Mouse (Mus musculus) brown adipose tissue, adult 24 weeks (tissue): ENCODE measurements around the gene Grin2d. TPM values are rescaled to one million over a fixed set of nuclear protein-coding genes. Genes with fewer than 3 reads are reported as not detected.

Source experiments
- H3K27ac ChIP-seq: fragments of 200-500 bp; replicated peaks from 2 replicates; pipeline ENCODE4 v1.5.1; 2012; ENCODE audit warnings: low read depth, mild to moderate bottlenecking, low read length
- H3K4me1 ChIP-seq: fragments of 200-500 bp; 2 replicates; pipeline ENCODE4 v1.6.1; 2012; ENCODE audit warnings: low read length, mixed read lengths; ENCODE audit not compliant: control insufficient read depth, insufficient read depth, insufficient read length
- H3K4me3 ChIP-seq: fragments of 200-500 bp; 2 replicates; pipeline ENCODE4 v1.5.1; 2012; ENCODE audit warnings: low read depth, mild to moderate bottlenecking, low read length, moderate library complexity; ENCODE audit not compliant: insufficient read depth
- polyA plus RNA-seq: library from polyadenylated mRNA; stranded (reverse); fragments of >200 nt; gene quantifications from 2 replicates; pipeline ENCODE4 v1.2.4, GENCODE M21; 2012; ENCODE audit not compliant: missing spikeins, insufficient read depth, insufficient read length

Grin2d gene
- polyA plus RNA-seq, 1 experiment, result not detected

DNA sequence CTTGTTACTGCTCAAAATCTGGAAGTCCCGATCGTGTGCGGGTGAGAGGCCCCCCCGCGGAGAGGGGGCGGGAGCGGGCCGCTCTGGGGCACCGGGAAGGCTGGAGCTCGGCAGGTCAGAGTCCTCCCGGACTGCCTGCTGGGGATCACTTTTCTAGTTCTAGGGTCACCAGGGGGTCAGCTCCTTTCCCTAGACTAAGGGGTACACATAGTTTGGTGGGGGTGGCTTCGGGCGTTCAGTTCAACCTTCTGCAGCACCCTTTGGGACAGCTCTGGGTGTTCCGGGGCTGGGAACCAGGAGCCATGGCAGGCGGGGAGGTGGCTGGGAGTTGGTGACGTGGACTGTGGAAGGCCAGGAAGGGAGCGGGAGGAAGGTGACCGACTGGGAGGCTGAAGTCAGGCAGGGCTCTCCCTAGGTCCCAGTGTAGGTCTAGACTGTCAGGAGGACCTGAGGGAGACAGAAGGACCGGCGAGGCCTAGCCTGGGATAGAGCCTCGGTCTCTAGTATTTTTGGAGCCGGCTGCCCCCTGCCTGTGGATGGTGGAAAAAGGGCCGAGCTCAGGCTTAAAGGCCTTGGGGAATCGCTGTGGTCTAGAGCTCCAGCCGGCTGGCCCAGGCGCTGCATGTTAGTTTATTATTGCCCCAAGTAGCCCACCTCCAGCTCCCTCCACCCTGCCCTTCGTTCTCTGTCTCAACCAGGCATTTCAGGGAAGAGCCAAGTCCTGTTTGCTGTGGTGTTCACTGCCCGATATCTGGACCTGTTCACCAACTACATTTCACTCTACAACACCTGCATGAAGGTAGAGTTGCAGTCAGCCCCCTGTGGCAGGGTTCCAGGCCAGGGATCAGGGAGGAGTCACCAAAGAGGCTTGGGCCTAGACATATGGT is 4.9 kb downstream of the Grin2d start:
- Histone ChIP-seq H3K4me3 (peak overlapping the region; percentile 82), H3K27ac (peak overlapping the region; percentile 84), H3K4me1 (0 out of 2 replicates have a peak, but pooled peaks cover 3% of the 10 kb centered on the region)

DNA sequence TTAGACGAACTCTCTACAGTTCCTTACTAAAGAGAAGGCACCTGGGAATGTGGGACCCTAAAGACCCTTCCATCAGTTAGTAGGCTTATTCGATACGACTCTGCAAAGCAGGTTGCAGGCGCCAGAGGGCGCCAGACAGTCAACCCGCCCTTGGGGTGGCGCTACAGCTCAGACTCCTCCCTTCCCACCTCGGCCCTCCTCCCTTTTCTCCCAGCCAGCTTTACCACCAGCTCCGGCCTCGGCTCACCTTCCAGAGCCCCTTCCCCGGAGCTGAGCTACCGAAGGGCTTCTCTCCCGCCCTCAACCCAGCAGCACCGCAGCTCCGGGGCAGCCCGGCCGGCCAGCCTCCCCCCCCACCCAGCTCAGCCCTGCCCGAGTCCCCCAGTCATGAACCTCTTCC is 5.6 kb downstream of the Grin2d start, which contains the start of gene Kdelr1:
TSS of gene Kdelr1 (plus strand) at position 149 of the 400 bp plus-strand sequence.
- Histone ChIP-seq H3K4me1 (0 out of 2 replicates have a peak, but pooled peaks cover 3% of the 10 kb centered on the region), H3K4me3 (peak within 1 kb of the TSS; percentile 82), H3K27ac (peak within 1 kb of the TSS; percentile 84)

DNA sequence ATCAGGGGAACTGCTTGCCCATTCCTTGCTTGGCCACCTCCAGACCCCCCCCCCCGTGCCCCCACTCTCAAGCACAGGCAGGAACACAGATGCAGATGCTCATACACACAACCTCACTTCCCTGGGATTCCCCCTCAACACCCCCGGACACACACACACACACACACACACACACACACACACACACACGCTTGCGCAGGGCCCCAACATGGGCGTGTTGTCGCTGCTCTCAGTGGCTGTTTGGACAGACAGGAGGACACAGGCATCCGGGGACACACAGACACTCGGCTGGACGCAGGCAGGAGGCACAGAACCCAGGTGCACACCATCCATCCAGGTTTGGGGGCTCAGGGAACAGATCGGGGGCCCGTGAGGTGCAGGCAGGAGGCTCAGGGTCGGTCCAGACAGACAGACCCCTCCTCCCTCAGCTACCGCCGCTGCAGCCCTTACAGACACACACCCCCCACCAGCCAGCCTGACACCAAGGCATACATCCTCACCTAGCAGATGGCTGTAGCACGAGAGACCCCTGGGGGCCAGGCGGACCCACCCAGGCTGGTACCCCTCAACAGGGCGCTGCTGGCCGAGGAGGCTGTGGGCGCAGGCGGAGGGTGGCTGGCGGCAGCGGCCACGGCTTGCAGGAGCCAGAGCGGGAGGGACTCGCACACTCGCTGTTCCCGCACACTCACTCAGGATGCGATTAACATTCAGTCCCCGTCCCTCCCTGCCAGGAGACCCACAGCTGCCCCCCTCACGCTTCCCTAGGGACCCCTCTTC is 7.7 kb downstream of the Grin2d start:
- Histone ChIP-seq H3K4me1 (peaks cover 6% of the 10 kb centered on the region; the same call in 1 of the 2 replicates), H3K4me3 (no peak overlapping the region), H3K27ac (no peak overlapping the region)

DNA sequence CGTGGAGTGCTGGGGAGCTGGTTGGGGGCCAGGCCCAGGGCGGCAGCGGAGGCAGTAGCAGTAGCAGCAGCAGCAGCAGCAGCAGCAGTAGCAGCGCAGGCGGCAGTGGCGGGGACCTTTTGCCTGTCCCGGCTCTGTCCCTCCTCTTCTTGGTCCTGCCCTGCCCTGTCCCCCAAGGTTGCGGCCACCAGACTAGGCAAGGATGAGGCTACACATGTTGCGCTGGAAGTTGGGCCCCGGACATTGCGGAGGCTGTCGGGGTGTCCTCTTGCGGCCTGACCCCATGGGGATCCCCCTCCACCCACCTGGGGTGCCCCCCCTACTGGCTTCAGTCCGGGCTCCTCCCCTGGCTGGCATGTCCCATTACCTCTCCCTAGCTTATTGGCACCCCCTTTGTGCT is 8.4 kb downstream of the Grin2d start:
- no peak overlapping the region for H3K27ac ChIP-seq

DNA sequence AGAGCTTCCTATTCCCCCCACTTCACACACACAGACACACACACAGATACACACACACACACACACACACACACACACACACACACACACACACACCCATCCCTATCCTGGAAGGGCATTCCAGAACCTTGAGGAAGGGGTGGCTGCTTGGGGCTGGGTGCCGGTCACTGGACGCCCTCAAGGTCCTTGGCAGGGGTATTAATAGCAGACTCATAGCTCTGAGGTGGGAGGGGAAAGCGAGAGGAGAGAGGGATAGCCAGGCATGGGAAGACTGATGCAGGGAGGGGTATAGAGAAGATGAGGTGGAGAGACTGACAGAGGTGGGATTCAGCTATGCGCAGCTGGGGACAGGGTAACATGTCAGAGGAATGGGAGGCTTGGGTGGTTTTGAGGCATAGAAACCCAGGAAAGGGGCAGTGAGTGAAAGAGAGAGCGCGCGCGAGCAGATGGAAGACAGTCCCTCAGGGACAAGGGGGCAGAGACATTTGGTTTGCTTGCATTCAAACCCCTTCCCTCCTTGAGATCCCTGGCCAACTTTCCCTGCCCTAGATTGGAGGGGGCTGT is 9.0 kb downstream of the Grin2d start:
- H3K4me1 ChIP-seq, result peaks cover 6% of the 10 kb centered on the region; the same call in 1 of the 2 replicates
- no peak overlapping the region for H3K4me3 ChIP-seq
- H3K27ac ChIP-seq, result no peak overlapping the region

More for the DNA sequence above, 8.4 kb downstream of the Grin2d start:
- Histone ChIP-seq H3K4me3 (no peak overlapping the region), H3K4me1 (peaks cover 6% of the 10 kb centered on the region; the same call in 1 of the 2 replicates)

DNA sequence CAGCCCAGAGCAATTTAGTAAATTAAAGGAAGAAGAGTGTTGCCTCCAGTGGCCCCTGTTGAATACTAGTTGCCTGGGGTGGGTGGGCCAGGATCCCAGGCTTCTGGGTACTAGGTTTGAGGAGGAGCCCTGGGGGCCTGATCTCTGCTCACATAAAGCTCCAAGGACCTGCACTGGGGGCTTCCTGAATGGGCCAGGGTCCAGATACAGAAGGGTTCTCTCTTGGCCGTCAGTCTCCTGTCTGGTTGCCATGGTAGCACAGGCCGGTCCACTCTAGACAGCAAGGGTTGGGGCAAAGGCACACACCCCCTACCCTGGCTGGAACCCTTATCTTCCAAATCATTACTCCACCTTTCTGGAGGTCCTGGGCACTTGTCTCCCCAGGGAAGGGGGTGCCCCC is 10.3 kb downstream of the Grin2d start:
- H3K4me1 ChIP-seq, result peaks cover 3% of the 10 kb centered on the region; the same call in 1 of the 2 replicates
- no peak overlapping the region for H3K4me3 ChIP-seq
- H3K27ac ChIP-seq, result no peak overlapping the region

DNA sequence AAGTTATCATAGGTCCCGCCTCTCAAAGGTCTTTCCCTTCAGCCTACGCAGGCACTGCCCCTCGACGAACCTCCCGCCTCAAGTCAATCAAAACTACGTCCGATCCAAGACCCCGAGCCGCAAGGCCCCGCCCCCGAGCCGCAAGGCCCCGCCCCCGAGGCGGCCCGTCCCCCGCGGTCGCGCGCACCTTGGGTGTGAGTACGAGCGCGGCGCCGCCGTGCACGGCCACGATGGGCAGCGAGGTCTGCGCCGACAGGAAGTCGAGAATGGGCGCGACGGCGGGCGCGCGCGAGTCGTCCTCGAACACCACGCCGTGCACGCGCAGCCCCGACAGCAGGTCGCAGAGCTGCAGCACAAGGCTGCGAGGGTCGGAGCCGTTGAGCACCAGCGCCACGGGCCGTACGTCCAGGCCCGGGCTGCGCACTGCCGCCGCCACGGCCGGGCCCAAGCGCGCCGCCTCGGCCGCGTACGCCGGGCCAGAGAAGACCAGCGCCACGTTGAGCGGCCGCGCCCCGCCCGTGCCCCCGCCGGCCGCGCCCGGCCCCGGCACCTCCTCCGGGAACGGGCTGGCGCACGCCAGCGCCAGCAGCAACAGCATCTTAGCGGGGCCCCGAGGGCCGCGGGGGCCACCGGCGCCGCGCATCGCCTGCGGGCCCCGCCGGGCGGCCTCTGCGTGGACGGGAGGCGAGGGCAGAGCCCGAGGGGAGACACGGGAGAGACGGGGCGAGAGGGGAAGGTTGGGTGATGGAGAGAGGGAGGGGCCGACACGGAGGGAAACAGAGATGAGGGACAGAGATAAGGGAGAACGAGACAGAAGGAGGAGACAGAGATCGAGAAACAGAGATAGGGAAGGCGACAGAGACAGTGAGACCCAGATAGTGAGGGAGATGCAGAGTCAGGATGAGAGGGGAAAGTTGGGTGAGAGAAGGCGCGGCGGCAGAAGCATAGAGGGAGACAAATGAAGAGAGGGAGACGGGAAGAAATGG is 12.0 kb downstream of the Grin2d start:
- peak overlapping the region; percentile 80 for H3K4me3 ChIP-seq
- peaks cover 3% of the 10 kb centered on the region; the same call in 1 of the 2 replicates for H3K4me1 ChIP-seq
- H3K27ac ChIP-seq, result peak overlapping the region; percentile 25

DNA sequence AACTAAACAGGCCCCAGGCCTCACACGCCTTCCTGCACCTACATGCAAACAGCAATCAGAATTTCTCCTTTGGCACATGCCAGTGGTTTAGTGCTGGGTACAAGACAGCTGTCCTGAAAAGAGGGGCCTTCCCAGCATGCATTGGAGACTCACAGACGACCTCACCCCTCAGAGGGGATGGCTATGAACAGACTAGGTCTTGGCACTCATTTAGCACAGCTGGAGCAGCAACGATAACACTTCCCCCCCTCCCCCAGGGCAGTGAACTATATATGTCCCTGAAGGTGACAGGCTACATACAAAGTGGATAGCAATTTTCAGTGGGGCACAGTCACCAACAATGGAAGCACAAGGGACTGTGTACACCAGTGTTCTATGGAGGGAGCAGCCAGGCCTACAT is 13.7 kb downstream of the Grin2d start:
- H3K4me1 ChIP-seq, result peaks cover 3% of the 10 kb centered on the region; the same call in 1 of the 2 replicates
- H3K4me3 ChIP-seq, result no peak overlapping the region

DNA sequence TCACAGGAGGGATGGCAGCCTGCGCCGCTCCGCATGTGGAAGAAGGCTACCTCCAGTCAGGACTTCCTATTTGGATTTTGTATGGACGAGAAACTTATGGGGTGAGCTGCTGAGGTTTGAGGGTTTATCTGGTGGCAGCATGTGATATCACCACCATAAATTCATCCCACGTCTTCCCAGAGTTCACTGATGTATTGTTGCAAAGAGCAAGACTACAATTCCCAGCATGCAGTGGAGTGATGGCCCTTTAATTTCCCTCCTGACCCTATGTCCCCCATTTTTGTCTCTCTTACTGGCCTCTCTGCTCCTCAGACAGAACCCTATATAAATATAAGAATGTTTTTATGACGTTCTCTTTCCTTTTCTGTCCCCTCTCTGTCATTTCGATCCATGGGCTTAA is 15.4 kb downstream of the Grin2d start:
- Histone ChIP-seq H3K27ac (no peak overlapping the region), H3K4me3 (no peak overlapping the region), H3K4me1 (peaks cover 3% of the 10 kb centered on the region; the same call in 1 of the 2 replicates)

More for the DNA sequence above, 13.7 kb downstream of the Grin2d start:
- no peak overlapping the region for H3K27ac ChIP-seq

DNA sequence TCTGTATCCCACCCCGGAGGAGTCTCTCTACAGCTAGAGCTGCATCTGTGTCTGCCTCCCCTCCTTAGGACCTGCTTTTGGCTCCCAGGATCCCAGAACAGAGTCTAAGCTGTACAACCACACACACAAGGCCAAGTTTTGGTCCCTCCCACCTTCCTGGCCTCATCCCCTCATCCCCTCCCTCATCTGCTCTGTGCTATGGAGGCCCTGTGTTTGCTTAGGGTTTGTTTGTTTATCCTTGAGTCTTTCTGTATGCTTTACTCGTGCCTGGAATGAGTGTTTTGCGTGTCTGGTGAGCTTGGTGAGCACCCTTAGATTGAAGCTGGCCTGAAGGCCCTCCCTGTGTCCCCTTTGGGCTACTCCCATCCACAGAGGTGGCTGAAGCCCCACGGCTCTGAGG is 19.2 kb downstream of the Grin2d start:
- H3K4me1 ChIP-seq, result no peaks in the 10 kb centered on the region

DNA sequence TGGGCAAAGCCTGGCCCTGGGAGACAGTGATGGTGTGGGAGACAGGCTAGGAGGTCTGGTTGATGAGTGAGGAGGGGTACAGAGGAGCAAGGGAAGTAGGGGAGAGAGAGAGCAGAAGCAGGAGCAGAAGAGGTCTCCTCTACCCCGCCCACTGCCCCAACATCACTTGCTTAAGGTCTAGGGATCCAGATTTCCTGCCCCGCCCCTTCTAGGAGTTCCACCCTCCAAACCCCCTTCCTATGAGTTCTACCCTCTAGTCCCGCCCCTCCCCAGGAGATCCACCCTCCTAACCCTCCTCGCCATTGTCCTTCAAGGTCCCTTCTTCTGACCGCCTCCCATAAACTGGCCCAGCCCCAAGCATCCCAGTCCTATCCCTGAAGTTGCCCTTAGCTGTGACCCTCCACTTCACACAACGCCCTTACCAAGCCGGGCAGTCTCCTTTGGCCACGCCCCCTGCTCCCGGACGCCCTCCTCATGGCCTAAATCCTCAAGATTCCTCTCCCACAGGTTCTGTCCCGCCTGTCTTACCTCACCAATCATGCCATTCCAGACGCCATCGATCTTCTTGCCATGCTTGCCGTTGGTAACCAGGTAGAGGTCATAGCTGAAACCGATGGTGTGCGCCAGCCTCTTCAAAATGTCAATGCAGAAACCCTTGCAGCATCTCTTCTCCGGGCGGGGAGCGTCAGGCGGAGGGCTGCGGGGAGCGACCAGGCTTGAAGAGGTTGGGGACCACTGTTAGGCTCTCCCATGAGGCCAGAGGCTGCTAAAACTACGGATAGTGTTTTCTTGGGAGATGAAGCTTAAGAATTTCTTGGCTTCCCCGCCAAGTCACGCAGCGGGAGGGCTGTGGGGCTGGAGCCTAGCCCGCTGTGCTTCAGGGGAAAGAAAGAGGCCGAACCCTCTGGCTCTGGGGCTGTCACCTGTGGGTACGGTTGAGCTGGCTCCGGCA is 21.0 kb downstream of the Grin2d start:
- H3K4me3 ChIP-seq, result peak overlapping the region; percentile 27
- H3K4me1 ChIP-seq, result no peaks in the 10 kb centered on the region
- H3K27ac ChIP-seq, result no peak overlapping the region

More for the DNA sequence above, 19.2 kb downstream of the Grin2d start:
- no peak overlapping the region for H3K27ac ChIP-seq
- H3K4me3 ChIP-seq, result no peak overlapping the region

DNA sequence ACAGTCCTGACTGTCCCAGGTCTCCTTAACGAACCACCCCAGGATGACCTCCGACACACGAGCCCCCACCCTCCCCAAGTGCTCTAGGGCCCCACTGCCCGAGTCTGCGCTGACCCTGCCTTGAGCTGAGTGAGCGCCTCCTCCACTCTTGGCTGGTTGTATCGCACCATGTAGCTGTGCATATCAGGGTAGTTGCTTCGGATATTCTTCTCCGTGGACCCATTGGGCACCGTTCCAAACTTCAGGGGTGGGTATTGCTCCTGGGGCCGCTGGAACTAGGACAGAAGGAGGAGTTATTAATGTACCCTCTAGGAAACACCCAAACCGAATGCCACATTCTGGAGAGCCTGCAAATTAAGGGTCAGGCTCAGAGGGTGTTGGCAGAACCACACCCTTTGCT is 25.1 kb downstream of the Grin2d start:
- no peaks in the 10 kb centered on the region for H3K4me1 ChIP-seq
- H3K4me3 ChIP-seq, result no peak overlapping the region
- no peak overlapping the region for H3K27ac ChIP-seq

DNA sequence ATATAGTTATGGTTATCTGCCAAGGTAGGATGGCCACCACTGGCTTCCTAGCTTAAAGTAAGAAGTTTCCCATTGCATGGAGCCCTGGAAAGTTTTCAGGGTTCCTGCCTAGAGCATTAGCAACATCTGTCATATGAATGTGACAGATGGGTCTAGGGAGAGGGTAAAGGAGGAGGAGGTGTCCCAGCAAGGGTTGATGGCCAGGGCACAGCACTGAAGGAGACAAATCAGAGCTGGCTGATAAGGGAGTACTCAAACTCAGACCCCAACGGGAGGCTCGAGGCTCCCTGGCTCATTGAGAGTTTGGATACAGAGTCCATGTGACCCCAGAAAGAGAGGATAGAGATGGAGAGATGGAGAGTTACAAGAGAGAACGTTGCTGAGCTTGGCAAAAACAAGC is 27.5 kb downstream of the Grin2d start:
- Histone ChIP-seq H3K27ac (no peak overlapping the region), H3K4me3 (no peak overlapping the region), H3K4me1 (no peaks in the 10 kb centered on the region)
